Mouse (Mus musculus) G1E-ER4 (cell line): Measurements from ENCODE around the gene Igfbp7. TPM values are rescaled to one million over a fixed set of nuclear protein-coding genes. Genes with fewer than 3 reads are reported as not detected.

Experiments
- GATA1 ChIP-seq: IDR thresholded peaks from one replicate; pipeline ENCODE4 v1.8.0; 2012; ENCODE audit warnings: low read length, inconsistent platforms
- polyA plus RNA-seq: library from polyadenylated mRNA; stranded (reverse); fragments of >175 nt; gene quantifications from 2 replicates; pipeline ENCODE4 v1.2.3, GENCODE M21; 2012

Igfbp7 gene
- not detected in 2 replicates for polyA plus RNA-seq

- no peak for TF ChIP-seq GATA1
These were observed at the start of gene Igfbp7 for GRCm38 (mm10) chr5:77407341-77408298. Gene Igfbp7, minus strand, starts transcription at chr5:77408041.

GRCm38 (mm10) chr5:77452103-77452502 lies 44.3 kb upstream of the Igfbp7 start:
- TF ChIP-seq GATA1 = no peak

- TF ChIP-seq GATA1 = no peak
These were observed 41.7 kb upstream of the Igfbp7 start for GRCm38 (mm10) chr5:77449531-77449930.

- TF ChIP-seq GATA1 = no peak
These were observed 37.6 kb upstream of the Igfbp7 start for GRCm38 (mm10) chr5:77445431-77445830.

GRCm38 (mm10) chr5:77443889-77444573 lies 36.2 kb upstream of the Igfbp7 start:
- TF ChIP-seq GATA1 = no peak

- no peak for TF ChIP-seq GATA1
These were observed 35.2 kb upstream of the Igfbp7 start for GRCm38 (mm10) chr5:77442856-77443623.

GRCm38 (mm10) chr5:77436308-77436707 lies 28.5 kb upstream of the Igfbp7 start:
- no peak for TF ChIP-seq GATA1

- TF ChIP-seq GATA1 = no peak
These were observed 26.2 kb upstream of the Igfbp7 start for GRCm38 (mm10) chr5:77434060-77434459.

GRCm38 (mm10) chr5:77433561-77433960 lies 25.7 kb upstream of the Igfbp7 start:
- TF ChIP-seq GATA1 = no peak

GRCm38 (mm10) chr5:77433119-77433518 lies 25.3 kb upstream of the Igfbp7 start:
- no peak for TF ChIP-seq GATA1

GRCm38 (mm10) chr5:77432446-77432845 lies 24.6 kb upstream of the Igfbp7 start:
- no peak for TF ChIP-seq GATA1

GRCm38 (mm10) chr5:77431068-77431467 lies 23.2 kb upstream of the Igfbp7 start:
- no peak for TF ChIP-seq GATA1

GRCm38 (mm10) chr5:77430471-77430870 lies 22.6 kb upstream of the Igfbp7 start:
- TF ChIP-seq GATA1 = no peak

- TF ChIP-seq GATA1 = no peak
These were observed 22.2 kb upstream of the Igfbp7 start for GRCm38 (mm10) chr5:77430049-77430448.

GRCm38 (mm10) chr5:77428526-77428925 lies 20.7 kb upstream of the Igfbp7 start:
- TF ChIP-seq GATA1 = no peak

GRCm38 (mm10) chr5:77427986-77428385 lies 20.1 kb upstream of the Igfbp7 start:
- TF ChIP-seq GATA1 = no peak
